Mouse (Mus musculus) neural tube, embryonic 13.5 days (tissue): ENCODE results near the gene Kcnq1. TPM values are rescaled to one million over a fixed set of nuclear protein-coding genes. Genes with fewer than 3 reads are reported as not detected.

Experiments used
- ATAC-seq: fragments of 200-750 bp; cut with Nextera tagmentation; 2 replicates; pipeline ENCODE4 v1.8.0; 2017; ENCODE audit warnings: low read depth, mild to moderate bottlenecking, moderate TSS enrichment, moderate library complexity
- H3K27ac ChIP-seq: fragments of 300-500 bp; sonication (generic); replicated peaks from 2 replicates; pipeline ENCODE4 v1.5.1; 2015; ENCODE audit warnings: moderate library complexity, mild to moderate bottlenecking, inconsistent platforms
- H3K27me3 ChIP-seq: fragments of 300-500 bp; sonication (generic); 2 replicates; pipeline ENCODE4 v1.6.1; 2015; ENCODE audit warnings: mild to moderate bottlenecking, inconsistent platforms
- H3K36me3 ChIP-seq: fragments of 300-500 bp; sonication (generic); 2 replicates; pipeline ENCODE4 v1.6.1; 2015; ENCODE audit warnings: mild to moderate bottlenecking, inconsistent platforms
- H3K4me1 ChIP-seq: fragments of 300-500 bp; sonication (generic); replicated peaks from 2 replicates; pipeline ENCODE4 v1.6.1; 2015; ENCODE audit warnings: inconsistent platforms
- H3K4me2 ChIP-seq: fragments of 300-500 bp; sonication (generic); 2 replicates; pipeline ENCODE4 v1.6.1; 2015; ENCODE audit warnings: inconsistent platforms, mild to moderate bottlenecking, moderate library complexity
- H3K4me3 ChIP-seq: fragments of 300-500 bp; sonication (generic); 2 replicates; pipeline ENCODE4 v1.5.1; 2015; ENCODE audit warnings: mild to moderate bottlenecking, inconsistent platforms
- H3K9ac ChIP-seq: fragments of 300-500 bp; sonication (generic); 2 replicates; pipeline ENCODE4 v1.6.1; 2015; ENCODE audit warnings: moderate library complexity, mild to moderate bottlenecking, inconsistent platforms
- H3K9me3 ChIP-seq: fragments of 300-500 bp; sonication (generic); 2 replicates; pipeline ENCODE4 v1.6.1; 2016; ENCODE audit warnings: inconsistent platforms
- WGBS: fragments of 180-500 bp; shearing (Covaris S2); methylation state at CpG from one replicate; pipeline ENCODE4 v1.1.7; 2015; 5-methylcytosine and 5-hydroxymethylcytosine counted together
- polyA plus RNA-seq: library from polyadenylated mRNA; unstranded; fragments of >200 nt; fragmentation: Nextera tagmentation; extraction: Ambion mirVana; gene quantifications from 2 replicates; pipeline ENCODE4 v1.2.1, GENCODE M21; 2015

The Kcnq1 gene
- polyA plus RNA-seq, 1 experiment from 2014 or later = 1.3 TPM

DNA sequence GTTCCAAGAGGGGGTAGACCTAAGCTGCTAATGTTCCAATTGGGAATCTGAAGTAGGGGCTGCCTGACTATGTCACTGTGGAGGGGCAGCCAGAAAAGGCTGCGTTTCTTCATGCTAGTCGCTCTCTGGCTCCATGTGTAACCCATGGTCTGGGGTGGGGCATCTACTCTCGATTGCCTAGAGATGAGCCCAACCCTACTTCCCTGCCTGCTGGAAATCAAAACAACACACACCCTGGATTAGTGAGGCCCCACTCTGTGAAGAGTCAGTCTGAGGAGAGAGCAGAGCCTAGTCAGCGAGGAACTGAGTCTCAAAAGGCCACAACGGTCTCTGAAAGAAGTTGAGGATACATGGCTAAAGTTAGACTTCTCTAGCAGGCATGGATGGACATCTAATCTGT lies 40.9 kb downstream of the Kcnq1 start:
- Histone ChIP-seq H3K27me3 (no peaks in the 10 kb centered on the region), H3K4me2 (no peak overlapping the region), H3K9ac (no peak overlapping the region), H3K36me3 (no peaks in the 10 kb centered on the region), H3K27ac (no peak overlapping the region), H3K9me3 (no peaks in the 10 kb centered on the region), H3K4me3 (no peak overlapping the region), H3K4me1 (no peaks in the 10 kb centered on the region)
- no peak for ATAC-seq
- WGBS = 86% methylated on average over 5 of the region's 5 CpGs

DNA sequence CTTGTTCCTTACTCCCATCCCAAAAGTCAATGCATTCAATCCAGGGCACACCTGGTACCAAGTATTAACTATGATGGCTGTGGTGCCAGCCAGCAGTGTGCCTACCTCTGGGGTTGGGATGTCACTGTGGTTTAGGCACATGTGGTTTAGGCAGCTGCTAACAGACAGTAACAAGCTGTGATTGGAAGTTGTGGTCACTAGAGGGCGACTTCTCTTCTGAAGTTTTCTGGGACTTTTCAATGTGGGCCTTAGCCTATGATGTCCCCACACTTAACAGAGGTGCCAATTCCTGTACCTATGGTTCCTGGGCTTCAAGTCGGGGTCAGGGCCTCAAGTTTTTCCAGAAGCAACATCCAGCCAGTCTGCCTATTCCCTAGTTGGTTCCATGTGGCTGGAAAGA lies 45.0 kb downstream of the Kcnq1 start:
- Histone ChIP-seq H3K4me3 (no peak overlapping the region), H3K4me1 (peaks cover 16% of the 10 kb centered on the region), H3K27me3 (no peaks in the 10 kb centered on the region), H3K27ac (no peak overlapping the region), H3K9me3 (no peaks in the 10 kb centered on the region), H3K4me2 (no peak overlapping the region), H3K9ac (no peak overlapping the region), H3K36me3 (no peaks in the 10 kb centered on the region)
- WGBS = 18% methylated on average over 2 of the region's 2 CpGs
- ATAC-seq = no peak

DNA sequence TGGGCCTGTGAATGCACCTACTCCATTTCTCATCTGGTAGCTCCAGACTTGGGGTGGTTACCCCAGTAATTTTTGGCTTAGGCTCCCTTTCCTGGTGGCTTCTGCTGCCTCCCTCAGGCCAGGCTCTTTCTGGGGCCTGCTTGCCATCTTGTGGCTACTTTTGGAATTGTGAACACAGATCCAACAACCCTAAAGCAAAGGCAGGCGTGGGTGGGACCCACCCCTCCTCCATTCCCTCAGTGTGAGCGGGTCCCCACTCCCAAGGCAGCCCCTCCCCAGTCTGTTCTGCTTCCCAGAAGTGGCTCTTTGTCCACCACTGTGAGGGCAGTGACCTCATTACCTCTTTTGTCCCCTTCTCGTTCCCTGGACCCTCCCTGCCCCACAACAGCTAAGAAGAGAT lies 46.2 kb downstream of the Kcnq1 start:
- no peak for ATAC-seq
- Histone ChIP-seq H3K4me3 (no peak overlapping the region), H3K4me2 (no peak overlapping the region), H3K4me1 (peaks cover 16% of the 10 kb centered on the region), H3K36me3 (no peaks in the 10 kb centered on the region), H3K9me3 (no peaks in the 10 kb centered on the region), H3K27ac (no peak overlapping the region), H3K27me3 (no peaks in the 10 kb centered on the region), H3K9ac (no peak overlapping the region)
- WGBS = 10% methylated on average over 3 of the region's 3 CpGs

DNA sequence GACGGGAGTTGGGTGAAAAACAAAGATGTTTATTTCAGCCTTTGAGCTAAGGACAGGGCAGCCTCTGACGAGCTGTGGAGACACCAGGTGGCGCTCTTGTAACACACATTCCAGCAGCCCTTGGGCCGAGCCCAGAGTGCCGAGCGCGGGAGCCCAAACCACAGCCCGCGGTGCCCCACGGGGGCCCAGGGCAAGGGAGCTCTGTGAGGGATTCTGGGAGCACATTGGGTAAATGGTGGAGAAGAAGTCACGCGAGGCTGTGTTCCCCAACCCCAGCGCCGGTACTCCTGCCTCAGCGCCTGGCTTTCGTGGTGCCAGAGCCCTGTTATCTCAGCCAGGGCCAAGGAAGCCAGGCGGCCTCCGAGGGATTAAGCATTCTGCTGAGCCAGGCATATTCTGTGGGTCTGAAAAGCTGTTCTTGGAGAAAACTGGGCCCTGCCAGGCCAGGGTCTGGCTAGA lies 47.8 kb downstream of the Kcnq1 start:
- H3K9ac ChIP-seq = peak overlapping the region; percentile 64

DNA sequence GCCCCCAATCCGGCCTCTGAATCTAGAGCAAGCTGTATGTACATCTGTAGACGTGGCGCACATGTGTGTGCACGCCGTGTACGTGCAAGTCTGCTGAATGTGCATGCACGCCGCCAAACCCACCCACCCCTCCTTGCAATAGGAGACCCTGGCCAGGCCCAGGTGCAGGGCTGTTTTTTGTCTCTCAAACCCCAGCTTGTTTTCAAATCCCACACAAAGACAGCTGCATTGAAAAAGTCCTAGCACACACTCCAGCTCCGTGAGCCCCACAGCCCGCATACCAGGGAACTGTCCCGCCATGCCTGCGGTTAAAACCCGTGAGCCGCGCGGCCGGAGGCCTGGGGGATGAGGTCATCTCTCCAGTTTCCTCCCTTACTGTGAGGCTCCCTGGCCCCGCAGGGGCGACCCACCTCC lies 48.3 kb downstream of the Kcnq1 start:
- peak; percentile 66 for ATAC-seq
- no peaks in the 10 kb centered on the region for H3K36me3 ChIP-seq

More for the DNA sequence above, 47.8 kb downstream of the Kcnq1 start:
- no peaks in the 10 kb centered on the region for H3K9me3 ChIP-seq
- peak overlapping the region; percentile 59; the same call in 1 of the 2 replicates for H3K27ac ChIP-seq
- no peaks in the 10 kb centered on the region for H3K36me3 ChIP-seq
- H3K4me3 ChIP-seq = peak overlapping the region; percentile 31
- ATAC-seq = peak; percentile 90
- H3K4me1 ChIP-seq = peaks cover 23% of the 10 kb centered on the region
- H3K27me3 ChIP-seq = no peaks in the 10 kb centered on the region
- 2% methylated on average over 18 of the region's 18 CpGs for WGBS
- H3K4me2 ChIP-seq = peak overlapping the region; percentile 62

DNA sequence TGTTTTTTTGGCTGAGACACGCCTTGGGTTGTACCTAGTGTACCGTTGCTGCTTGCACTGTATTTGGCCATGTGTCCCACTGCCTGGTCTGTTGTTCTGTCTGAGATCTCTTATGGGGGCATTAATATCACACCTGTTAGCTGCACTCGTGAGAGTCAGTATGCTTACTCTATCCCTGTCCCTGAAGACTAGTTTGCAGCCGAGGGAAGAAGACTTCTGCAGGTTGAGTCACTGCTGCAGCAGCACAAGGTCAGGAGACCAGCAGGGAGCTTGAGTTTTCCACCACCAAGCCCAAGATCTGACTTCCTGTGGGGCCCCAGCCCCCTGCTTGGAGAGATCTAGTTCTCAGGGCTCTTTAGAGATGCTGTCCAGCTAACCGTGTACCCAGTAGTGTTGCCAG lies 49.1 kb downstream of the Kcnq1 start:
- Histone ChIP-seq H3K4me2 (no peak overlapping the region), H3K4me3 (no peak overlapping the region), H3K27me3 (no peaks in the 10 kb centered on the region), H3K36me3 (no peaks in the 10 kb centered on the region), H3K27ac (no peak overlapping the region), H3K4me1 (peaks cover 36% of the 10 kb centered on the region), H3K9ac (no peak overlapping the region), H3K9me3 (no peaks in the 10 kb centered on the region)
- no peak for ATAC-seq
- WGBS = 66% methylated on average over 5 of the region's 5 CpGs

More for the DNA sequence above, 48.3 kb downstream of the Kcnq1 start:
- Histone ChIP-seq H3K27me3 (no peaks in the 10 kb centered on the region), H3K9me3 (no peaks in the 10 kb centered on the region), H3K4me1 (peaks cover 28% of the 10 kb centered on the region), H3K9ac (peak overlapping the region; percentile 64), H3K4me2 (peak overlapping the region; percentile 62), H3K4me3 (no peak overlapping the region), H3K27ac (0 out of 2 replicates have a peak overlapping the region, but pooled peaks have one; percentile 59)
- WGBS = 23% methylated on average over 19 of the region's 19 CpGs

DNA sequence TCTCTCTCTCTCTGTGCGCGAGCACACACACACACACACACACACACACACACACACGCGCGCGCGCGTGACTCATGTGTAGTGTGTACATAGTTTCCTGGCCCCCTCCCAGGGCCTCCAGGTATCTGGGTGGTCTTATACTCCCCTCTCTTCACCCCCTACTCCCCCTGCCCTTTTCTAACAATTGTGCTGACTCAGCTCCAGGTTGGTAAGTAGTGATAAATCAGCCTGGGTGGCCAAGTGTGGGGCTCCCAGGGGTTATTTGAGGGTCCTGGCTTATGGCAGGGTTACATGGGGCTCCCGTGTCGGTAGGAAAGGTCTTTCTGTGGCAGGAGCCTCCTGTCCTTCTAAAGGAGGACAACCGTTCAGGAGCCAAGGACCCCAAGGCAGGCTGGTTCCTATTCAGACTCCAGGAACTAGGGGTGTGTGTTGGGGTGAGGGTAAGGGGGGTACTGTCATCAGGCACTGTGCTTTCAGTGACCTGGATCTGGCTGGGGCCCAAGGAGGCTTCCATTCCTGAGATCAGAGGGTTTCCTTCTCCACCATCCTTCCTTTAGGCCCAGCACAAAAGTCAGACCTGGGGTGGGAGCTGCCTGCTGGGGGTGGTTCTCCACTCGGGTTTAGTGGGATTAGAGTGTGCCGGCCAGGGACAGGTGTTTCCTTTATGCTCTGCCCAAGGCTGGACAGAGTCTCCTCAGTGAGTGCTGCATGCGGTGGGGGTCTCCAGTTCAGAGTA lies 52.7 kb downstream of the Kcnq1 start:
- Histone ChIP-seq H3K27me3 (no peaks in the 10 kb centered on the region), H3K27ac (no peak overlapping the region), H3K9ac (no peak overlapping the region; the same call in 1 of the 2 replicates), H3K36me3 (no peaks in the 10 kb centered on the region), H3K4me1 (peaks cover 36% of the 10 kb centered on the region), H3K4me2 (no peak overlapping the region), H3K4me3 (no peak overlapping the region), H3K9me3 (no peaks in the 10 kb centered on the region)
- ATAC-seq = no peak
- WGBS = 73% methylated on average over 14 of the region's 14 CpGs

DNA sequence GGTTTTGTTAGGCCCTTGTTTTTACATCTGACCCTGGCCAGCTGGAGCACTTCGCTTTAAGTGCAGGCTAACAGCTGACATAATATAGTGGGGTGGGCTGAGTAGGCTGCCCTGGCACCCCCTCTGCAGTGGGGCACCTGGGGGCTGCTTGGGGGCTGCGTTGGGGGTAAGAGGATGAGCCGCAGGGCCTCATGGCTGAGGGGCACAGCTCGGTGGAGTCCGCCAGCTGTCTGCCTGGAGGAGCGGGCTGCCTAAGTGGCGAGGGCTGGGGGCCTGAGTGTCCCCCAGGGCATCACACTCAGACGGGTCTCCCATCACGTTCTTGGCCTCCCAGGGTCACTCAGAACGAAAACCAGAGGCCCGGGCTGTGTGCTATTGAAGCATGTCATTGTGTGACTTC lies 53.3 kb downstream of the Kcnq1 start:
- Histone ChIP-seq H3K9ac (no peak overlapping the region), H3K27me3 (no peaks in the 10 kb centered on the region), H3K4me2 (no peak overlapping the region), H3K4me3 (no peak overlapping the region), H3K4me1 (peaks cover 31% of the 10 kb centered on the region), H3K9me3 (no peaks in the 10 kb centered on the region), H3K27ac (no peak overlapping the region), H3K36me3 (no peaks in the 10 kb centered on the region)
- 23% methylated on average over 11 of the region's 11 CpGs for WGBS
- peak; percentile 60; the same call in 1 of the 2 replicates for ATAC-seq

DNA sequence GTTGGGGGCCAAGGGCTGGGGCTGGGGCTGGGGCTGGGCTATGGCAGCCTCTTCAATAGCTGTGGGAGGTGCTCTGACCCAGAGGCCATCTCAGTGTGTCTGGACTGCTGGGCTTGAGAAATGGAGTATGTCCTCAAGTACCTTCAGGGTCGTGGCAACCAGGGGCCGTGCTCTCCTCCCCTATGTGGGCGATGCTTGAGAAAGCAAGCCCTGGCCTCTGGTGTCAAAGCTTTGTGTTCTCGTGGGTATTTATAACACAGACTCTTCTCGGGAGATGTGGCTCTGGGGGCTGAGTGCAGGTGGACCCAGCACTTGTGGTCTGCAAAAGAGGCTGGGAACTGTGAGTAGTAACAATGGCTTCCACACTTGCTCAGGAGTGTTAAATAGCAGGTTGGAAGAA lies 53.9 kb downstream of the Kcnq1 start:
- Histone ChIP-seq H3K27me3 (no peaks in the 10 kb centered on the region), H3K36me3 (no peaks in the 10 kb centered on the region), H3K27ac (no peak overlapping the region), H3K4me3 (no peak overlapping the region), H3K9me3 (no peaks in the 10 kb centered on the region), H3K4me1 (peaks cover 24% of the 10 kb centered on the region), H3K4me2 (no peak overlapping the region), H3K9ac (no peak overlapping the region)
- no peak for ATAC-seq
- 64% methylated on average over 5 of the region's 5 CpGs for WGBS

DNA sequence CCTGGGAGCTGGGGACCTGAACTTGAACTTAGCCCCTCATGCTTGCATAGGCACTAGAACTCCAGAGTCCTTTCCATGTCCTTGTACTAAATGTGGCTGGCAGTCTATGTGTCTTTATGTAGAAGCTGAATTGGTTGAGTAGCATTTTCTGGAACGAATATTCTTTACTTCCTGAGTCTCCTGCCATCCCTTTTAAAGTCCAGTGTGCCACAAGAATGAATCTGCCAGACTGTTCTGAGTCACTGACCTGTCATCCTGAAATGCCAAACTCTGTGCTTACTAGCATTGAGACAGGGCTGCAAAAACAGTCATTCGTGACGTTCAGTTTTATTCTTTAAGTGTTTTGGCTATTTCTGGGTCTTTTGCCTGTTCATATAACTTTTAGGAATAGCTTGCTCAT lies 55.9 kb downstream of the Kcnq1 start:
- Histone ChIP-seq H3K4me3 (no peak overlapping the region), H3K4me1 (peaks cover 21% of the 10 kb centered on the region), H3K36me3 (no peaks in the 10 kb centered on the region), H3K9me3 (no peaks in the 10 kb centered on the region), H3K9ac (no peak overlapping the region), H3K27ac (no peak overlapping the region), H3K27me3 (no peaks in the 10 kb centered on the region), H3K4me2 (no peak overlapping the region)
- no peak for ATAC-seq
- 82% methylated on average over 3 of the region's 3 CpGs for WGBS

DNA sequence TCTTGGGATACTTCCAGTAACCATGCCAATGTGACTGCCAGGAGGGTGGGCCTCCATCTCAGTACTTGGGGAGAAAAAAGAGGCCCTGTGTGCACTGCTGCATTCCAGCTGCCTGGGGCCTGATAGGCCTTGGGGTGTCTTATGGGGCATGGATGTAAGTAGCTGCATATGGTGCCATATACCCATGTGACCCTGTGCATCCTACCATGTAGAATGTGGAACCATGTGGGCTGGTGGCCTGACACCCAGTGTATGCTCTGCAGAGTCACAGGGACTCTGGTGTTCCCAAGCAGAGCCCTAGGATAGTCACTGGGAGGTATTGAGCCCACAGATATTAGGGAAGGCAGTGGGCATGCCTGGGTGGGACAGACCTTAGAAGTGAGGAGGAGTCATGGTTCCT lies 57.9 kb downstream of the Kcnq1 start:
- no peak overlapping the region for H3K9ac ChIP-seq
- peaks cover 12% of the 10 kb centered on the region for H3K4me1 ChIP-seq

DNA sequence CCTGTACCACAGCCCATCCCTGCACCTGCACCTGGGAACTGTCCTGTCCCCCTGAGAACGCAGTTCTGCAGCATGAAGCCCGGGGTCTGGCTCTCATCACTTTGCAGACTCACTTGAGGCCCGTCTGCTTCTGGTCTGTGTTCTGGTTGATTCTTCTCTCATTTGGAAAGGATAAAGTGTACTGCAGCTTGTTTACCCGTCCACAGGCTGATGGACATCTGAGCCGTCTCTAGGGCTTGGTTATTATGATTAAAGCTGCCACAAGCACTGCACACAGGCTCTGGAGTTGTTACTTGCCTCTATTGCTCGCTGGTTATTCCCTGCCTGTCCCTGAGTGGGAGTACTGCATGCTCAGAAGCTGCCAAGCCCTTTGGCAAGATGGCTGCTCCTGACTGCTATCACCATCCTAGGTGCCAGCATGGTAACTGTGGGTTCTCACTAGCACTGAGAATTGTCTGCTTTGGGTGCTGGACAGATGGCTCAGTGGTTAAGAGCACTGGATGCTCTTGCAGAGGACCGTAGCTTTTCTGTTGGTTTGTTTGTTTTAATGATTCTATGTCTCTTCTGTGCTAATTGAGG lies 59.6 kb downstream of the Kcnq1 start:
- Histone ChIP-seq H3K4me1 (no peaks in the 10 kb centered on the region), H3K4me3 (no peak overlapping the region), H3K9me3 (no peaks in the 10 kb centered on the region), H3K27me3 (no peaks in the 10 kb centered on the region), H3K4me2 (no peak overlapping the region), H3K9ac (no peak overlapping the region), H3K36me3 (no peaks in the 10 kb centered on the region), H3K27ac (no peak overlapping the region)
- no peak for ATAC-seq
- 75% methylated on average over 7 of the region's 7 CpGs for WGBS

More for the DNA sequence above, 57.9 kb downstream of the Kcnq1 start:
- no peak overlapping the region for H3K27ac ChIP-seq
- no peak overlapping the region for H3K4me2 ChIP-seq
- ATAC-seq = no peak
- no peak overlapping the region for H3K4me3 ChIP-seq
- no peaks in the 10 kb centered on the region for H3K9me3 ChIP-seq
- no peaks in the 10 kb centered on the region for H3K27me3 ChIP-seq
- no peaks in the 10 kb centered on the region for H3K36me3 ChIP-seq
